Mouse (Mus musculus) left cerebral cortex, postnatal 14 days (tissue): ENCODE measurements around the gene Tns4. TPM values are rescaled to one million over a fixed set of nuclear protein-coding genes. Genes with fewer than 3 reads are reported as not detected.

Experiments
- DNase-seq, 2 experiments: peaks; one replicate each; pipeline ENCODE4 v3.0.0; 2021 to 2022; ENCODE audit warnings: low spot score in 2 of 2, mixed read lengths in 1 of 2
- intact Hi-C: fragments of 180-260 bp; cut with DNase I; formaldehyde crosslinking; loops from one replicate; pipeline ENCODE4 v1.15.1; 2025
- total RNA-seq, 2 experiments: library from RNA; stranded (reverse); gene quantifications; 2 replicates each; pipeline ENCODE4 v1.2.3; 2021

The Tns4 gene
- total RNA-seq, 2 experiments from 2014 or later = 0.33 to 0.34 TPM

GRCm38 (mm10) chr11:99120524-99121217, 31.6 kb upstream of the Tns4 start:
- intact Hi-C loops = loop anchor here (5.0 kb wide), 2 partner anchors 78 to 138 kb away; partner anchors contain the start of genes Gjd3 and Igfbp4
- no peak for DNase-seq

GRCm38 (mm10) chr11:99118963-99119362, 29.9 kb upstream of the Tns4 start:
- no peak for DNase-seq
- intact Hi-C loops = no loop called here

GRCm38 (mm10) chr11:99118420-99118819, 29.3 kb upstream of the Tns4 start:
- no peak for DNase-seq
- intact Hi-C loops = no loop called here

GRCm38 (mm10) chr11:99117907-99118306, 28.8 kb upstream of the Tns4 start:
- intact Hi-C loops = no loop called here
- no peak for DNase-seq

- intact Hi-C loops = no loop called here
- DNase-seq = no peak
Measured at GRCm38 (mm10) chr11:99115940-99116339, 26.8 kb upstream of the Tns4 start.

- intact Hi-C loops = loop anchor here (5.0 kb wide), 1 partner anchor 34 kb away; no protein-coding TSS in a partner anchor
- no peak for DNase-seq
Measured at GRCm38 (mm10) chr11:99113111-99113510, 24.0 kb upstream of the Tns4 start.

GRCm38 (mm10) chr11:99112700-99113099, 23.6 kb upstream of the Tns4 start:
- no peak for DNase-seq
- intact Hi-C loops = loop anchor here (5.0 kb wide), 1 partner anchor 35 kb away; no protein-coding TSS in a partner anchor

- intact Hi-C loops = loop anchor here (5.0 kb wide), 1 partner anchor 36 kb away; no protein-coding TSS in a partner anchor
- no peak for DNase-seq
Measured at GRCm38 (mm10) chr11:99111631-99112030, 22.5 kb upstream of the Tns4 start.

GRCm38 (mm10) chr11:99111155-99111554, 22.0 kb upstream of the Tns4 start:
- intact Hi-C loops = loop anchor here (5.0 kb wide), 1 partner anchor 36 kb away; no protein-coding TSS in a partner anchor
- peak; percentile 79 to 90 for DNase-seq

- intact Hi-C loops = loop anchor here (5.0 kb wide), 1 partner anchor 37 kb away; no protein-coding TSS in a partner anchor
- no peak for DNase-seq
Measured at GRCm38 (mm10) chr11:99110370-99111110, 21.4 kb upstream of the Tns4 start.

- intact Hi-C loops = no loop called here
- no peak for DNase-seq
Measured at GRCm38 (mm10) chr11:99108296-99108695, 19.2 kb upstream of the Tns4 start.

GRCm38 (mm10) chr11:99105981-99106726, 17.0 kb upstream of the Tns4 start:
- intact Hi-C loops = no loop called here
- no peak for DNase-seq

- intact Hi-C loops = no loop called here
- DNase-seq = no peak
Measured at GRCm38 (mm10) chr11:99104609-99105410, 15.7 kb upstream of the Tns4 start.

GRCm38 (mm10) chr11:99102575-99103270, 13.6 kb upstream of the Tns4 start:
- intact Hi-C loops = no loop called here
- no peak for DNase-seq

GRCm38 (mm10) chr11:99101693-99102092, 12.6 kb upstream of the Tns4 start:
- intact Hi-C loops = no loop called here

GRCm38 (mm10) chr11:99100215-99100614, 11.1 kb upstream of the Tns4 start:
- intact Hi-C loops = no loop called here
- no peak for DNase-seq

More at GRCm38 (mm10) chr11:99101693-99102092, 12.6 kb upstream of the Tns4 start:
- DNase-seq = no peak

GRCm38 (mm10) chr11:99099516-99099915, 10.4 kb upstream of the Tns4 start:
- DNase-seq = no peak
- intact Hi-C loops = no loop called here

- intact Hi-C loops = no loop called here
- DNase-seq = no peak
Measured at GRCm38 (mm10) chr11:99098924-99099323, 9.8 kb upstream of the Tns4 start.
